23 mouse cellular contexts compared by ENCODE assay signal in genomic region chr7:27423556-27424326, GRCm38 (mm10). TPM values are rescaled to one million over a fixed set of nuclear protein-coding genes. Genes with fewer than 3 reads are reported as not detected.
A peak's percentile ranks its signal among the peaks of the same experiment; 100 is the strongest.
DNase-seq lines count a peak whose midpoint lies in the region; ATAC-seq and TF ChIP-seq lines count a peak whose summit lies in the region.
"Had no signal": no experiment of that assay in that cellular context is flagged by ENCODE, and none has a peak within 500 bp of the region (broad histone marks: within the 10 kb centered on the region; RNA-seq: fewer than 3 reads in every experiment).

No protein-coding gene starts in this region.

- 0 out of 2 replicates have a peak, but pooled peaks cover 10% of the 10 kb centered on the region for H3K9me3 ChIP-seq in embryonic facial prominence, embryonic 12.5 days
- H3K9me3 ChIP-seq in embryonic facial prominence, embryonic 10.5 days, result peaks cover 13% of the 10 kb centered on the region
- H3K9me3 ChIP-seq in stomach, embryonic 16.5 days (replicated peaks; ENCODE audit: control insufficient read depth, low read length), result no peaks in the 10 kb centered on the region; the same call in 1 of the 2 replicates
- H3K9me3 ChIP-seq: embryonic facial prominence, embryonic 15.5 days; hindbrain, embryonic 12.5 days had no signal

- 79% methylated on average over 12 of the region's 12 CpGs for WGBS in embryonic facial prominence, embryonic 12.5 days
- WGBS in embryonic facial prominence, embryonic 10.5 days, result 87% methylated on average over 12 of the region's 12 CpGs
- 79% methylated on average over 12 of the region's 12 CpGs for WGBS in stomach, embryonic 16.5 days

- no peak overlapping the region for H3K4me2 ChIP-seq in embryonic facial prominence, embryonic 12.5 days (replicated peaks)
- H3K4me2 ChIP-seq in stomach, embryonic 16.5 days (ENCODE audit: low read depth, low read length), result no peak overlapping the region
- H3K4me2 ChIP-seq: embryonic facial prominence, embryonic 15.5 days; hindbrain, embryonic 12.5 days had no signal

- no peak for DNase-seq in embryonic facial prominence, embryonic 10.5 days (ENCODE audit: low spot score)
- DNase-seq in layer of hippocampus, adult 2 months (ENCODE audit: low spot score in 2 of 2), result peak in 1 of 2 experiments; percentile 37
- no peak for DNase-seq in layer of hippocampus, postnatal 10 days (ENCODE audit: low spot score in 2 of 2)
- peak; percentile 57 for DNase-seq in brain, adult 2 months (ENCODE audit: low read depth, low spot score)
- no peak for DNase-seq in c-Kit-positive CD71-positive TER-119-positive erythroid progenitor cells, embryonic 14.5 days (ENCODE audit: low spot score)
- DNase-seq: adrenal gland, adult 2 months; adrenal gland, postnatal 25 days; cerebellum, adult 18-20 months; cerebellum, adult 9-11 months; gastrocnemius, postnatal 10 days; heart, adult 18-20 months; heart, postnatal 10 days; heart, postnatal 4 days had no signal

- no peak overlapping the region for H3K9ac ChIP-seq in embryonic facial prominence, embryonic 12.5 days
- H3K9ac ChIP-seq in stomach, embryonic 16.5 days (ENCODE audit: low read length), result no peak overlapping the region
- H3K9ac ChIP-seq: embryonic facial prominence, embryonic 15.5 days; hindbrain, embryonic 12.5 days had no signal

- no peak overlapping the region for H3K4me3 ChIP-seq in embryonic facial prominence, embryonic 12.5 days
- H3K4me3 ChIP-seq in embryonic facial prominence, embryonic 10.5 days, result no peak overlapping the region
- H3K4me3 ChIP-seq in layer of hippocampus, adult 2 months, result no peak overlapping the region
- H3K4me3 ChIP-seq in stomach, embryonic 16.5 days (replicated peaks; ENCODE audit: low read length), result no peak overlapping the region
- H3K4me3 ChIP-seq: embryonic facial prominence, embryonic 15.5 days; erythroblast, embryonic 14.5 days; forebrain, embryonic 10.5 days; heart, embryonic 10.5 days; hindbrain, embryonic 12.5 days had no signal

- H3K4me1 ChIP-seq in embryonic facial prominence, embryonic 12.5 days, result no peaks in the 10 kb centered on the region
- no peaks in the 10 kb centered on the region for H3K4me1 ChIP-seq in embryonic facial prominence, embryonic 10.5 days
- H3K4me1 ChIP-seq in stomach, embryonic 16.5 days (ENCODE audit: control insufficient read depth, insufficient read depth, low read length), result no peaks in the 10 kb centered on the region
- H3K4me1 ChIP-seq: embryonic facial prominence, embryonic 15.5 days; forebrain, embryonic 10.5 days; heart, embryonic 10.5 days; hindbrain, embryonic 12.5 days had no signal

- H3K36me3 ChIP-seq in embryonic facial prominence, embryonic 12.5 days, result no peaks in the 10 kb centered on the region
- no peaks in the 10 kb centered on the region for H3K36me3 ChIP-seq in embryonic facial prominence, embryonic 10.5 days (replicated peaks)
- no peaks in the 10 kb centered on the region for H3K36me3 ChIP-seq in stomach, embryonic 16.5 days (ENCODE audit: control insufficient read depth, insufficient read depth, low read length)
- H3K36me3 ChIP-seq: embryonic facial prominence, embryonic 15.5 days; forebrain, embryonic 10.5 days; heart, embryonic 10.5 days; hindbrain, embryonic 12.5 days had no signal

- no peak overlapping the region for H3K27ac ChIP-seq in embryonic facial prominence, embryonic 12.5 days
- H3K27ac ChIP-seq in embryonic facial prominence, embryonic 10.5 days (replicated peaks), result no peak overlapping the region
- H3K27ac ChIP-seq in layer of hippocampus, adult 2 months, result 0 out of 2 replicates have a peak overlapping the region, but pooled peaks have one; percentile 8
- H3K27ac ChIP-seq in stomach, embryonic 16.5 days (ENCODE audit: low read length), result no peak overlapping the region
- H3K27ac ChIP-seq: embryonic facial prominence, embryonic 15.5 days; forebrain, embryonic 10.5 days; heart, embryonic 10.5 days; hindbrain, embryonic 12.5 days had no signal

- no peak for TF ChIP-seq CTCF in layer of hippocampus, adult 2 months (conservative IDR thresholded peaks at IDR 0.05)

- peaks cover 3% of the 10 kb centered on the region; the same call in 1 of the 2 replicates for H3K27me3 ChIP-seq in embryonic facial prominence, embryonic 12.5 days
- H3K27me3 ChIP-seq in embryonic facial prominence, embryonic 10.5 days (replicated peaks; ENCODE audit: low read depth, poor library complexity, severe bottlenecking), result no peaks in the 10 kb centered on the region
- no peaks in the 10 kb centered on the region for H3K27me3 ChIP-seq in stomach, embryonic 16.5 days (ENCODE audit: control insufficient read depth, insufficient read depth, low read length)
- H3K27me3 ChIP-seq: embryonic facial prominence, embryonic 15.5 days had no signal

- 0 out of 2 replicates have a peak, but pooled peaks have one; percentile 28 for ATAC-seq in embryonic facial prominence, embryonic 12.5 days (ENCODE audit: insufficient number of reproducible peaks, insufficient read depth, low FRiP score, low TSS enrichment)
- 0 out of 2 replicates have a peak, but pooled peaks have one; percentile 47 for ATAC-seq in stomach, embryonic 16.5 days (ENCODE audit: insufficient read depth, low FRiP score)
- ATAC-seq: forebrain, embryonic 14.5 days; hindbrain, embryonic 16.5 days; inflammation-experienced regulatory T-cells, adult 6 months had no signal

RNA-seq across cellular contexts. Expression of gene Sptbn4, which starts 23.7 kb away (rescaled TPM):
- polyA plus RNA-seq in embryonic facial prominence, embryonic 12.5 days (2016; fragmentation: Nextera tagmentation; extraction: Ambion mirVana), result 0.27 and 0.51 TPM in 2 replicates
- 0.19 and 0.35 TPM in 2 replicates for polyA plus RNA-seq in embryonic facial prominence, embryonic 10.5 days (2016; fragmentation: Nextera tagmentation; extraction: Ambion mirVana)
- 100 to 1,000 TPM; 147 TPM for total RNA-seq in layer of hippocampus, adult 2 months (2021)
- total RNA-seq in layer of hippocampus, postnatal 10 days (2021), result 100 to 1,000 TPM in 1 of 2 experiments, 10 to 100 TPM in 1; 89.6 to 105 TPM
- 0.50 and 0.57 TPM in 2 replicates for polyA plus RNA-seq in stomach, embryonic 16.5 days (2015; fragmentation: Nextera tagmentation; extraction: Ambion mirVana)

RNA-seq across cellular contexts. Expression of gene Blvrb, which starts 24.0 kb away (rescaled TPM):
- 34.5 and 36.8 TPM in 2 replicates for polyA plus RNA-seq in embryonic facial prominence, embryonic 12.5 days (2016; fragmentation: Nextera tagmentation; extraction: Ambion mirVana)
- 31.9 and 35.2 TPM in 2 replicates for polyA plus RNA-seq in embryonic facial prominence, embryonic 10.5 days (2016; fragmentation: Nextera tagmentation; extraction: Ambion mirVana)
- total RNA-seq in layer of hippocampus, adult 2 months (2021), result 10 to 100 TPM; 17.5 to 18.1 TPM
- 10 to 100 TPM; 16.5 to 17.1 TPM for total RNA-seq in layer of hippocampus, postnatal 10 days (2021)
- polyA plus RNA-seq in stomach, embryonic 16.5 days (2015; fragmentation: Nextera tagmentation; extraction: Ambion mirVana), result 112 and 113 TPM in 2 replicates

RNA-seq across cellular contexts. Expression of gene Sertad3, which starts 49.8 kb away (rescaled TPM):
- polyA plus RNA-seq in embryonic facial prominence, embryonic 12.5 days (2016; fragmentation: Nextera tagmentation; extraction: Ambion mirVana), result 29.9 and 33.1 TPM in 2 replicates
- 26.2 and 26.5 TPM in 2 replicates for polyA plus RNA-seq in embryonic facial prominence, embryonic 10.5 days (2016; fragmentation: Nextera tagmentation; extraction: Ambion mirVana)
- 1 to 10 TPM; 3.3 to 3.8 TPM for total RNA-seq in layer of hippocampus, adult 2 months (2021)
- 1 to 10 TPM; 3.6 to 3.8 TPM for total RNA-seq in layer of hippocampus, postnatal 10 days (2021)
- 38.1 and 39.4 TPM in 2 replicates for polyA plus RNA-seq in stomach, embryonic 16.5 days (2015; fragmentation: Nextera tagmentation; extraction: Ambion mirVana)
